Mouse (Mus musculus) urinary bladder, postnatal 14 days (tissue): ENCODE data around the gene Snrpb.
A peak's percentile ranks its signal among the peaks of the same experiment; 100 is the strongest.

Experiments
- DNase-seq: peaks from one replicate; pipeline ENCODE4 v3.0.0; 2021; ENCODE audit warnings: low spot score

Snrpb gene

DNA sequence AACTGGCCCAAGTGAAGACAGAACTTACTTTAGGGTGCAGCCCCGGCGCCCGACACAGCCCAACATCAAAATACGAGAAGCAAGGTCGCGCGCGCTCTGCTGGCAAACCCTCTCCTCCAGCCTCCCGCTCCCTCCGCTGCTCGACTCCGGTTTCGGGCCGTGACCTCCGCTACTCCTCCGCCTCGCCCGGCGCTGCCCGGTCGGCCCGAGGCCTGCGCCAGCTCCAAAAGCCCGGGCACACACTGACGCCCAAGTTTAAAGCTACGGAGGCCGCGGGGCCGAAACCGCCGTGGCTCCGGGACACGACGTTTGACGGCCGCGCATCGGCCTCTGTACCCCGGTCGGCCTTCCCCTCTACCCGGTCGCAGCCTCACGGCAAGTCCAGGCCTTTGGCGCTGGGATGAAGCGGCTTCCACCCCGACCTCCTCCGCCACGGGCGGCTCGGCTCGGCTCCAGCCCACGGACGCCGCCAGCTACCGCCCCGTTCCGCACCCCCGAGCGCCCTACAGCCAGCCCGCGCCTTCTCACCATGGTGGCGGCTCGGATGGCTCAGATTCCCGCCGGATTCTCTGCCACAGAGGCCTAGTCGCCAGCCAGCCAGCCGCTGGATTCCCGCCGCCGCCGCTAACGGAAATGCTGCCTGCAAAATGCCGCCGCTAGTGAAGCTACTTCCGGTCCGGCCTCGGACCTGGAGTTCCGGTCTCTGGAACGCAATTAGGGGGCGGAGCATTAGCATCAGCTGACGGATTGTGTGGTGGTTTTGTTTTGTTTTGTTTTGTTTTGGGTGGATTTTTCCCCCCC is at the start of gene Snrpb:
TSS of gene Snrpb (minus strand) at position 698 of the 801 bp plus-strand sequence.
- peak; percentile 91 for DNase-seq

DNA sequence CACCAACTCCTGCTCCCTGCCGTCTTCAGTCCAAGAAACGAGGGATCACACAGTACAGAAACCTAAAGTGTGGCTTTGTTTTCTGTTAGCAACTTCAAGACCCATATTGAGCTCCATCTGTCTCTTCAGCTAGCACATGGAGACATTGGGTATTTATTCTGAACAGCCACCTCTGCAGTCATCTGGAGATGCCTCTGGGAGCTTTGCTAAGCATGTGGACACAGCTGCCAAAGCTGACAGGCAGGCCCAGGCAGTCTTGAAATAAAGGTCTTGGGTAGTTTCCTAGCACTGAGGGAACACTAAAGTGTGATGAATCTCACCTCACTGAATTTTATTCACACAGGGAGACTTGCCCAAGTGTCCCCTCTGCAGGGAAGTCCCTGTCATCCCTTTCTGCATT is 32.4 kb upstream of the Snrpb start:
- DNase-seq: no peak

GRCm38 (mm10) chr2:130209636-130210035 is 30.4 kb upstream of the Snrpb start:
- no peak for DNase-seq

DNA sequence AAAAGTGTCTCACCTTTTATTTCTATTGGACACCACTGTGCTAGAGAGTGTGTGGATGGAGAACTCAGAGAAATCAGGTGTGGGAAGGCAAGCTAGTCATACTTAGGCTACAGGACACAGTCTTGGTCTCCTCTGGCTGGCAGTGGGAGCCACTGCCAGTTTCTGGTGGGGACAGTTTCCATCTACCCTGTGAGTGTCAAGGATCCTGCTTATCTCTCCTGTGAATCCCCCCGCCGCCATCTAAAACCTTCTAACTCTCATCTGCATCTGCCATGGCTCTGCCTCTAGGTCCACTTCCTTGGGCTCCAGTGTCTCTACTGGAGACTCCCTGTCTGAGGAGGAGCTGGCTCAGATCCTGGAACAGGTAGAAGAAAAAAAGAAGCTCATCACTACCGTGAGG is 28.8 kb upstream of the Snrpb start:
- no peak for DNase-seq

GRCm38 (mm10) chr2:130207376-130207775 is 28.2 kb upstream of the Snrpb start:
- DNase-seq: no peak

DNA sequence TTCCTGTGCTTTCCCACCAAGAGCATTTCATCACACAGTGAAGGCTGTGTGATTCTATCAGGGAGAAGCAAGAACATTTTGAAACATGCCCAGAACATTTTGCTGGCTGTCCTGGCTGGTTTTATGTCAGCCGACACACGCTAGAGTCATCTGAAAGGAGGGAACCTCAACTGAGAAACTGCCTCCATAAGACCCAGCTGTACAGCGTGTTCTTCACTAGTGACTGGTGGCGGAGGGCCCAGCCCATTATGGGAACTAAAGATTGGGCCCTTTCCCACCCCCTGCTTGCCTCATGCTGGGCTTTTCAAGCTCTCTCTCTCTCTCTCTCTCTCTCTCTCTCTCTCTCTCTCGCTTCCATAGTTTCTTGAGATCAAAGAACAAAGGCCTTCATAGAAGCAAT is 21.8 kb upstream of the Snrpb start:
- DNase-seq: no peak

GRCm38 (mm10) chr2:130194894-130195293 is 15.7 kb upstream of the Snrpb start, which contains the start of gene Tmc2:
Gene Tmc2, plus strand, starts transcription at chr2:130195194.
- no peak for DNase-seq

- DNase-seq: no peak
These were observed 9.2 kb upstream of the Snrpb start for GRCm38 (mm10) chr2:130188391-130188790.

- DNase-seq: no peak
These were observed 360 bp upstream of the Snrpb start for GRCm38 (mm10) chr2:130179507-130180019.

GRCm38 (mm10) chr2:130178381-130178705 is 860 bp downstream of the Snrpb start:
- no peak for DNase-seq

DNA sequence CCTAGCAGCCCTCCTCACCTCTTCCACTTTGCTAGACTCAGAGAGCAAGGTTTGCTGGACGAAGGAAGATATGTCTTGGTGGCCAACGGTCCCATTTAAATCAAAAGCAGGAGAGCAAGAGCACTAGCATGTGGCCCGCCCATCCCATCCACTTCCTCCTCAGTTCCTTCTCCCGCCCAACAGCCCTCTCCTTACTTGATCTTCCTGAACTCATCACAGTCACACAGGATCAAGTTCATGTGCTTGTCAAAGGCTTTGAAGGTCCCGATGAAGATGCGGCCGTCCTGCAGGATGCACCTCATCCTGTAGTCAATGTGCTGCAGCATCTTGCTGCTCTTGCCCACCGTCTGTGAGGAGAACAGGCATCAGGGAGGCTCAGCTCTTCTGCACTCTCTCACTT is 2.4 kb downstream of the Snrpb start:
- no peak for DNase-seq

GRCm38 (mm10) chr2:130171674-130172073 is 7.5 kb downstream of the Snrpb start:
- no peak for DNase-seq

DNA sequence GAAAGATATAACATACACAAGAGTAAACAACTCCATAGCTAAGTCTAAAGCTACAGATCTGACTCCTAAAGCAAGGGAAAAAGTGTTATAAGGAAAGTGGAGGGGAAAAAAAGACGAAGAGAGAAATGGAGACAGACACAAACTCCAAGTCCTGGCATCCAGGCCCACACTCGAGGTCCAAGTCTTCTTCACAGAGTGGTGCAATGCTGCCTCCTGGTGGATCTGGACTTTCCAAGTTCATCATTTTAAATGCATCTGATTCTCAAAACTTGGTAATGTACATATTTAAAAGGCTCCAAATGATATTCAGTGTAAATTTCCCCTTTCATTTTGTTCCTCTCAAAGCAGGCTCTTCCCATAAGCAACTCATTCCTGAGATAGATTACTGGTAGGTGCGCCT is 11.3 kb downstream of the Snrpb start:
- peak; percentile 58 for DNase-seq

- DNase-seq: no peak
These were observed 12.6 kb downstream of the Snrpb start for GRCm38 (mm10) chr2:130166311-130167214.

DNA sequence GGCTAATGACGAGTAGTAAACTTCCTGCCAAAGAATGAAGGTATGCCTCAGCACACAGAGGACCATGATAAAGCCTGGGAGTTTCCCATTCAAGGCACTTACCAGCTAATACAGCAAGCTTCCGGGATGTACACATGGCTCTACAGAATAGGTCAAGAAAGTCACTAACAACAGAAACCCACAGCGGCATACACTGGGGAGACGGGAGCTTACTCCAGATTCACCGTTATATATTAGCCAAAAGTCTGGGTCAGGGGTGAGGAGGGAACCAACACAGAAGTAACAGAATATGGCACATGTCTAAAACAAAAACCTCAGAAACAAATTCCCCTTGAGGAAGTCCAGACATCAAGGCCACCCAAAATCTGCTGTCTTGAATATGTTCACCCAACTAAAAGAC is 16.5 kb downstream of the Snrpb start:
- no peak for DNase-seq

GRCm38 (mm10) chr2:130158088-130158437 is 21.1 kb downstream of the Snrpb start:
- DNase-seq: no peak

DNA sequence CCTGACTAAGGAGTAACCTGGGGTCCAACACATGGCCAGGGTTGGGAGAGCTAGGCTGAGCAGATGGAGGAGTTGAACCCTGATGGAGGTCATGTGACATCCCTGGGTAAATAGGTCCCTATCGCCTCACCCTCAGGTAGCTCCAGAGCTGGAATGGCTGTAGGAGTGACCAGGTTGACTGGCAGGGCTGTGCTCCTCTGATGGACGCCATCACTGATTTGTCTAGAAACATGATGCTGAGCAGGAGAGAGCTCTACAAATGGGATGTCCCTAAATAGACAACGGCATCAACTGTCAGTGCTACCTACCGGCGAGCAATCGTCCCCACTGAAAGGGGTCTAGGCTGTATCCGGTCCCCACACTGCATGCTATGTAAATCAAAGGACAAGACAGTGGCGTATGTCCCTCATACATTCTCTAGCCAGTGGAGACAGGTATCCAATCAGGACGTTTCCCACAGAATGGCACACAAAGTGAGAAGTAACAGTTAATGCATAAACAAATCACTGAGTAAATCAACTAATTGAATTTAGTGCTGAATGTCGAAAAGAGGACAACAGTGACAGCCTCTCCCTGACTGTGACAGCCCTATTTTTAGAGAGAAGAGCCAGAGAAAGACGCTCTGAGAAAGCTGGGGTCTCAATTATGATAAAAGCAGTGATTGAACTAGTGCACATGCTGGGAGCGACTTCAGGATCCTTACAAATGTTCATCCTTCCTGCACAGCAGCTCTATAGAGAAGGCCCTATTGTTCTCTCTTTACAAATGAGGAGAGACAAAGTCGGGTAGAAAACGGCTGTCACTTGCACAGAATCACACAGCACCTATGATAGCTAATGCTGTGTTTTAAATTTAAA is 21.7 kb downstream of the Snrpb start:
- no peak for DNase-seq

DNA sequence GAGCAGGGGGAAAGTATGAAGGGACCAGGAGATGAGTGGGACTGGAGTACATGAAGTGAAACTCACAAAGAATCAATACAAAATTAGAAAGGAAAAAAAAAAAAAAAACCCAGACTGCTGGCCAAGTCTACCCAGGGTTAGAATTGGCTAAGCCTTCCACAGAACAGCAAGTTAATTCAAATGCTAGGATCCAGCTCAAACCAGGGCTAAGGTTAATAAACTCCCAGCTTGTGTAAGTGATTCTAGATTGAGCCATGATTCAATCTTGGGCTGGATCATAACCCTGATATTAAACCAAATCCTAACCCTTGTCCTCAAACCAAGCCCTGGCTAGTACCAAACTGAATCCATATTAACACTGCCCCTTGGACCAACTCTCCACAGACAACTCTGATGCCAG is 23.4 kb downstream of the Snrpb start:
- no peak for DNase-seq

GRCm38 (mm10) chr2:130155171-130155570 is 24.0 kb downstream of the Snrpb start:
- DNase-seq: no peak

DNA sequence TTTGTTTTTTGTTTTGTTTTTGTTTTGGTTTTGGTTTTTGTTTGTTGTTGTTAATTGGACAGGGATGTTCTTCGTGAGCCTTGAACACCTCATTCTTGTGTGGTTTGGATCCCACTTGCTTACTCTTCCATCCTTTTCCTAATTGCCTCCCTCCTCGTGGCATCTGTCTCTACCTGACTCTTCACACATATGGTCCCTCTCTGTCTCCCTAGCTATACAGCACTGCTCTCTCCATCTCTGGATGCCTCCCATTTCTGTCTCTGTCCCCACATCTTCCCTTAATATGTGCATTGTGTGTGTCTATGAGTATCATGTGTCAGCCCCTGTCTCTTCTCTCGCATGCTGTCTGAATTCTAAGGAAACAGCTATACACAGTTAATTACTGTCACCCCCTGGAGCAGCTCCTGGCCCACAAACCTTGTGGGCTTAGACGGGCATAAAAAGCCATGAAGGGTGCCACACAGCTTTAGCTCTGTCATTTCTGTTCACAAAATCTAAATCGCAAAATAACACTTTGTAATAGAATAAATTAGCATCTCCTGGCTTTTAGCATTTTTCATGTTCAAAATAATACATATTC is 33.0 kb downstream of the Snrpb start:
- no peak for DNase-seq

DNA sequence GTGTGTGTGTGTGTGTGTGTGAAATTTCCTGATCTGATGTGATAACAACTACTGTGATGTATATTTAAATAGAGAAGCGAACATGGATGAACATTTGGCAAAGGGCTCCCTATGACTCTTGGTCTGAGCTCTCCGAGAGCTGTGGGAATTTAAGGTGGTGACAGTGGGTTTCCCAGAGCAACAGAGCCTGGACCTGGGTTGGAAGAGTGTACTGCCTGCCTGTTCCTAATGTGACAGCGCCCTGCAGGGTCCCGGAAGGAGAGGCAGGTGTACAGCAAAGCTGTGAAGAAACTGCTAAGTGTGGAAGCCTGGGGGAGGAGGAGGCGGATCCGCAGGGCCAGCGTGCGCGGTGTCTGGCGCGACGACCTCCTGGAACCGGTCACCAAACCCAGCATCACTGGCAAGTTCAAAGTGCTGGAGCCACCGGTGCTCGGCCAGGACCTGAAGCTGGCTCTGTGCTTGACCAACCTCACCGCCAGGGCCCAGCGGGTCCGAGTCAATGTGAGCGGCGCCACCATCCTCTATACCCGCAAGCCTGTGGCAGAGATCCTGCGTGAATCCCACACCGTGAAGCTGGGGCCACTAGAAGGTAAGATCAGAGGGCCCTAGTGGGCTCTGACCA is 34.4 kb downstream of the Snrpb start:
- no peak for DNase-seq
